Mouse (Mus musculus) hindbrain, embryonic 11.5 days (tissue): ENCODE data around the gene Dnm3. TPM values are rescaled to one million over a fixed set of nuclear protein-coding genes. Genes with fewer than 3 reads are reported as not detected.

Experiments
- ATAC-seq: fragments of 200-750 bp; cut with Nextera tagmentation; 2 replicates; pipeline ENCODE4 v1.8.0; 2017; ENCODE audit warnings: mild to moderate bottlenecking, moderate TSS enrichment, moderate library complexity; ENCODE audit not compliant: low FRiP score
- DNase-seq: peaks from one replicate; pipeline ENCODE4 v3.0.0-alpha.2; 2015; ENCODE audit warnings: low spot score
- H3K27ac ChIP-seq: fragments of 300-500 bp; sonication (generic); 2 replicates; pipeline ENCODE4 v1.5.1; 2014; ENCODE audit warnings: mild to moderate bottlenecking, low read depth, low read length
- H3K27me3 ChIP-seq: fragments of 300-500 bp; sonication (generic); 2 replicates; pipeline ENCODE4 v1.6.1; 2014; ENCODE audit warnings: mild to moderate bottlenecking, low read length, moderate library complexity, mixed read lengths; ENCODE audit not compliant: control insufficient read depth, insufficient read depth
- H3K36me3 ChIP-seq: fragments of 300-500 bp; sonication (generic); 2 replicates; pipeline ENCODE4 v1.6.1; 2014; ENCODE audit warnings: mild to moderate bottlenecking, low read length, moderate library complexity, mixed read lengths; ENCODE audit not compliant: control insufficient read depth, insufficient read depth
- H3K4me1 ChIP-seq: fragments of 300-500 bp; sonication (generic); replicated peaks from 2 replicates; pipeline ENCODE4 v1.6.1; 2014; ENCODE audit warnings: low read length, mixed read lengths; ENCODE audit not compliant: control insufficient read depth, insufficient read depth
- H3K4me2 ChIP-seq: fragments of 300-500 bp; sonication (generic); replicated peaks from 2 replicates; pipeline ENCODE4 v1.6.1; 2014; ENCODE audit warnings: mild to moderate bottlenecking, low read depth, low read length
- H3K4me3 ChIP-seq: fragments of 300-500 bp; sonication (generic); 2 replicates; pipeline ENCODE4 v1.5.1; 2014; ENCODE audit warnings: low read depth, low read length
- H3K9ac ChIP-seq: fragments of 300-500 bp; sonication (generic); 2 replicates; pipeline ENCODE4 v1.6.1; 2014; ENCODE audit warnings: low read depth, low read length
- H3K9me3 ChIP-seq: fragments of 300-500 bp; sonication (generic); 2 replicates; pipeline ENCODE4 v1.6.1; 2016; ENCODE audit warnings: low read length; ENCODE audit not compliant: control insufficient read depth
- WGBS: fragments of 180-500 bp; shearing (Covaris S2); extraction: QIAGEN DNeasy Blood & Tissue Kit; methylation state at CpG from one replicate; pipeline ENCODE4 v1.1.7; 2014; 5-methylcytosine and 5-hydroxymethylcytosine counted together
- microRNA counts: library from miRNA; unstranded; fragments of <30 nt; microRNA quantifications from one replicate; lab custom pipeline; 2015
- polyA plus RNA-seq: library from polyadenylated mRNA; unstranded; fragments of >200 nt; fragmentation: Nextera tagmentation; extraction: Ambion mirVana; gene quantifications from 2 replicates; pipeline ENCODE4 v1.2.1, GENCODE M21; 2014

Dnm3 gene
- polyA plus RNA-seq, 1 experiment from 2014 or later = 12.0 TPM

GRCm38 (mm10) chr1:161957964-161958950, 519.6 kb downstream of the Dnm3 start:
- no peak overlapping the region for H3K4me2 ChIP-seq
- H3K4me1 ChIP-seq = no peaks in the 10 kb centered on the region
- WGBS = 83% methylated on average over 19 of the region's 19 CpGs
- no peak overlapping the region for H3K27ac ChIP-seq
- H3K36me3 ChIP-seq = no peaks in the 10 kb centered on the region
- no peaks in the 10 kb centered on the region for H3K9me3 ChIP-seq
- no peaks in the 10 kb centered on the region for H3K27me3 ChIP-seq
- ATAC-seq (no peak), DNase-seq (no peak)
- H3K9ac ChIP-seq = no peak overlapping the region
- no peak overlapping the region for H3K4me3 ChIP-seq

DNA sequence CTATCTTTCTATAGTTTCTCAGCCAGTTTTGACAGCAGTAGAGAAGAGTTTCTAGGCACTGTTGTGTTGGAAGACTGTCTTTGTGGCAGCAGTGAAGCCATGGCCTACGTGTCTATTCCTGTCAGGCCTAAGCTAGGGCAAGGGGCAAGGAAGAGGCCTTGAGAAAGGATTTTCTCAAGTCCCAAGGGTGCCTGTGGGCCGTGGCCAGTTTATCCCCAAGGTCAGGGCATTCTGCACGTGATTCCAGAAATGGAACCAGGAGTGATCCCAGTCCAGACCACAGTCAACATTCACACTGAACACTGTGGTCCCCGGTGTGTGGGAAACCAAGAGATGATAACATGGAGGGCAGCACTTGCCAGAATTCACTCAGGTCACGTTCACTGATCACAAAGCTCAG, 522.0 kb downstream of the Dnm3 start:
- no peak overlapping the region for H3K9ac ChIP-seq
- H3K4me2 ChIP-seq = no peak overlapping the region
- DNase-seq (no peak), ATAC-seq (no peak)
- 74% methylated on average over 5 of the region's 5 CpGs for whole genome bisulfite sequencing
- no peaks in the 10 kb centered on the region for H3K27me3 ChIP-seq
- no peaks in the 10 kb centered on the region for H3K4me1 ChIP-seq
- H3K4me3 ChIP-seq = no peak overlapping the region
- H3K36me3 ChIP-seq = no peaks in the 10 kb centered on the region
- H3K9me3 ChIP-seq = no peaks in the 10 kb centered on the region
- no peak overlapping the region for H3K27ac ChIP-seq

DNA sequence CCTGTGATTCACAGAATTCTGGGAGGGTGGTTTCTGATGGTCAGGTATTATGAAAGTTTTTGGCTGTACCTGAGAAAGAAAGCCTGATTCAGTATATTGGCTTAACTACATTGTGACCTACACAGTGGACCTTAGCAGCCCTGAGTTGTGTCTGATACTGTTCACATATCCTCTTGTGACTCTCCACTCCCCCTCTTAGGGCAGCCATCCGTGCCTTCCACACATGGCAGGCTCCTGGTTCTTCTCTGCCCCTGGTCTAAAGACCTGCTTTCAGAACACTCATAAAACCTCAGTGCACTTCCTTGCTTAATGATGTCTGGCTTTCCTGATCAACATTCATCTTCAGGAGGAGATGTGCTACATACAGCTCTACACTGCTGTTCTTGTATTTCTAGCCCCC, 525.2 kb downstream of the Dnm3 start:
- Histone ChIP-seq H3K36me3 (no peaks in the 10 kb centered on the region), H3K4me2 (no peak overlapping the region), H3K4me3 (no peak overlapping the region), H3K9ac (no peak overlapping the region), H3K9me3 (no peaks in the 10 kb centered on the region), H3K4me1 (no peaks in the 10 kb centered on the region), H3K27me3 (no peaks in the 10 kb centered on the region), H3K27ac (no peak overlapping the region)
- DNase-seq (no peak), ATAC-seq (no peak)
- WGBS = 55% methylated on average over 1 of the region's 1 CpGs

- Histone ChIP-seq H3K36me3 (no peaks in the 10 kb centered on the region), H3K27me3 (no peaks in the 10 kb centered on the region), H3K4me2 (no peak overlapping the region), H3K4me3 (no peak overlapping the region), H3K9me3 (no peaks in the 10 kb centered on the region), H3K9ac (no peak overlapping the region), H3K27ac (no peak overlapping the region), H3K4me1 (no peaks in the 10 kb centered on the region)
- WGBS = 88% methylated on average over 5 of the region's 5 CpGs
- ATAC-seq (no peak), DNase-seq (no peak)
Measured at GRCm38 (mm10) chr1:161951009-161951779, 526.6 kb downstream of the Dnm3 start.

DNA sequence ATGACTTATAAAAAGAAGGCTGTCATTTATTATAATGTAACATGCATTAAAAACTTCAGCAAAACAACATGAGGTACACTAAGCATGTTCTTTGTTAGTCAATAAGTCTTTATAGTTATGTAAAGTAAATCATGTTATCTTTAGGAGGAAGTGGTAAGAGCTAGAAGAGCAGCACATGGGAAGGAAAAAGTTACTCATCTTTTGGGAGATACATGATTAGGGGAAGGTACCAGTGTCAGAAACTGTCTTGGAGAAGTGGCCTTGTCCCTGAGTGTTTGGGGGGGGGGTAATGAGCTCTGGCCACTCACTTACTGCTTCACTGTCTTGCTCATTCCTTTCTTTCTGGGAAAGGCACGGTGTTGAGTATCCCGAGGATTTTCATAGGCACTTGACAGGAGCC, 535.8 kb downstream of the Dnm3 start:
- Histone ChIP-seq H3K9ac (no peak overlapping the region), H3K27ac (no peak overlapping the region), H3K4me2 (no peak overlapping the region), H3K36me3 (no peaks in the 10 kb centered on the region), H3K27me3 (no peaks in the 10 kb centered on the region), H3K9me3 (no peaks in the 10 kb centered on the region), H3K4me3 (no peak overlapping the region), H3K4me1 (no peaks in the 10 kb centered on the region)
- WGBS = 94% methylated on average over 2 of the region's 2 CpGs
- DNase-seq (no peak), ATAC-seq (no peak)

MicroRNA genes within 50 kb of the gene (microRNA counts, 519-probe panel; counts per million panel counts)
- microRNA mmu-miR-199a-3p (lab: Ali Mortazavi, UCI) = 7,271 counts per million, percentile 97 among the panel's probes with 10 or more counts
- microRNA mmu-miR-199a-5p (lab: Ali Mortazavi, UCI) = 7,123 counts per million, percentile 96 among the panel's probes with 10 or more counts
- microRNA mmu-miR-214 (lab: Ali Mortazavi, UCI) = 5,102 counts per million, percentile 70 among the panel's probes with 10 or more counts

Other genes with a start within 250 kb of the Dnm3 start
- 12.1 and 12.3 TPM in 2 replicates for gene Mettl13, start 70.5 kb upstream of the Dnm3 start, polyA plus RNA-seq
- 69.4 and 71.8 TPM in 2 replicates for gene Vamp4, start 92.5 kb upstream of the Dnm3 start, polyA plus RNA-seq
- gene Myoc, start 161.1 kb upstream of the Dnm3 start, polyA plus RNA-seq = not detected in 2 replicates
- gene Myocos, start 180.2 kb upstream of the Dnm3 start, polyA plus RNA-seq = not detected in 2 replicates